Mouse (Mus musculus): ENCODE measurements around the gene 8030411F24Rik. TPM values are rescaled to one million over a fixed set of nuclear protein-coding genes. Genes with fewer than 3 reads are reported as not detected.
"Not testable (repeated sequence)": the region's sequence is repeated elsewhere in the genome, so short reads cannot be mapped to it uniquely, and the experiment has no call there.

Gene 8030411F24Rik
- not detected for total RNA-seq (2021)
- long read RNA-seq, experiment 1 = 0 reads
- long read RNA-seq, experiment 2 = 0 reads

DNA sequence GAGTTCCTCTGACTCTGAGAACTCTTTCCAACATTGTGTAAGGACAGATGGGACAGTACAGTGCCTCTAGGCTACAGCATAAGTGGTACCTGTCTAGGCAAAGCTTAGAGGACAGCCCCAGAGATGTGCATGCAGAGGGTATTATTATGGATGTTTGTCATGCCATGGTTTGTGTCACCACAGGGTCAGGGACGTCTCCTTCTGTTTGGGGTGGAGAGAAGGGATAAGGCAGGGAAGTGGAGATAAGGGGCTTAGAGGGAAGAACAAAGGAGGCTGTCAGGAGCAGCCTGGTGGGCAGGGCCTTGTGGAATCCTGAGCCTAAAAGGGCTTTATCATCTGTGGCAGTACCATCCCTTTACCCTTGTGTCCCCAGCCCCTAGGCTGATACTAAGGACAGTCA lies at the start of gene 8030411F24Rik:
TSS of gene 8030411F24Rik (plus strand) at position 301 of the 400 bp plus-strand sequence.
- no peak for DNase-seq (ENCODE audit: low spot score in 2 of 2)

- peak; percentile 77 to 89 for DNase-seq (ENCODE audit: low spot score in 2 of 2)
These were observed 49.3 kb upstream of the 8030411F24Rik start, which contains the start of gene Napb for GRCm38 (mm10) chr2:148732327-148733000. TSS of gene Napb (minus strand) at chr2:148732467.

GRCm38 (mm10) chr2:148743001-148743400 lies 38.8 kb upstream of the 8030411F24Rik start:
- DNase-seq (ENCODE audit: low spot score in 2 of 2) = no peak

- DNase-seq (ENCODE audit: low spot score in 2 of 2) = no peak
These were observed 37.9 kb upstream of the 8030411F24Rik start for GRCm38 (mm10) chr2:148743846-148744407.

DNA sequence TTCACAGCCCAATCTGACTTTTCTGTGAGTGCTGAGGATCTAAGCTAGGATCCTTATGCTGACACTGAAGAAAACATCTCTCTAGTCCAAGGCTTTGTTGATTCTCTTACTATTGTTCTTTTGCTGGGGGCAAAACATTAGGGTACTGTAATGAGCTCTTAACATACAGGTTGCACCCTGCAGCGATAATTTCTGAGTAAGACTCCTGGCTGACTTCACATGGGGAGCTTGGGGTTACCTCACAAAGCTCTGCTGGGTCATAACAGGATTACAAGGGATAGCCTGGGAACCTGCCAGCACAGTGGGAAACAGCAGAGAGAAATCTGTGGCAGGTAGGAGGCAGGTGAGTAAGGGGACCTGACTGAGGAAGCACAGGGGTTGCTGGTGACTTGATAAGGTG lies 31.8 kb upstream of the 8030411F24Rik start, which contains the start of gene Cstl1:
TSS of gene Cstl1 (plus strand) at position 301 of the 400 bp plus-strand sequence.
- DNase-seq (ENCODE audit: low spot score in 2 of 2) = no peak

DNA sequence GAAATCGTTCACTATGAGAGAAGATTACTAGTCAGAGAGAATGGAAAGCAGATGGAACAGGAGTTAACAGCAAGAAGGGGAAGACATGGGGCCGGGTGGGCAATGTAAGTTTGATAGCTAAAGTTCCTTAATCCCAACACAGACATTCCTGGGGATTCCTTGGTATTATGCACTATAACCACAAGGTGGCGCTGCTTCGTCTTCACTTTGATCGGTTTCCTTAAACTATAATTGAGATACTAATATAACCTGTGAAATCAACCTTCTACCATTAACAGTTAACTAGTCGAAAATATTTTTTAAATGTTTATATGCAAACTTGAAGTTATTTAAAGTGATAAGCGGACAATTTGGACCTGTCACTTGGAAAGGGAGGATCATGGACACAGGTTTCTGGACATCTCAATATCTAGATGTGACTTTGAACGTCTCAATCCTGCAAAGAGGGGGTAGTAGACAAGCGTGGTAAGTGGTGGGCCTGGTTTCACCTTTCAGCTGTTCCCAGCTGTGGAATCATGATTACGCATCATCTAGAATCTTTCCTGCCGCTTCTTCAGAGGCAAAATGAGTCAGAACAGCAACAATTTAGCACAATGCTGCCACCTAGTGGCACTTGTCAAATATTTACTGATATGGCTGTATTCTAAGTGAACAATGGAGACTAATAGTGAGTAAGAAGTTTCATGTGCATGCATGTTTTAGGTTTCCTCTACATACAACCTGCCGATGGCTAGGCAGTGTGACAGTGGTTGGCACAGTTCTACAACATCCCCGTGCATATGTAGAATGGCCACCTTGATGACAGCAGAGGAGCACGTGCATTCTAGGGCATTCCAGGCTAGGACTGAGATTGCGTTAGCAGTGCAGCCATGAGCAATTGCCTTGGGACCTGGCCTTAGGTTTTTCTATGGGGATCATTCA lies 29.7 kb upstream of the 8030411F24Rik start:
- peak in 1 of 2 experiments; percentile 42 for DNase-seq (ENCODE audit: low spot score in 2 of 2)

DNA sequence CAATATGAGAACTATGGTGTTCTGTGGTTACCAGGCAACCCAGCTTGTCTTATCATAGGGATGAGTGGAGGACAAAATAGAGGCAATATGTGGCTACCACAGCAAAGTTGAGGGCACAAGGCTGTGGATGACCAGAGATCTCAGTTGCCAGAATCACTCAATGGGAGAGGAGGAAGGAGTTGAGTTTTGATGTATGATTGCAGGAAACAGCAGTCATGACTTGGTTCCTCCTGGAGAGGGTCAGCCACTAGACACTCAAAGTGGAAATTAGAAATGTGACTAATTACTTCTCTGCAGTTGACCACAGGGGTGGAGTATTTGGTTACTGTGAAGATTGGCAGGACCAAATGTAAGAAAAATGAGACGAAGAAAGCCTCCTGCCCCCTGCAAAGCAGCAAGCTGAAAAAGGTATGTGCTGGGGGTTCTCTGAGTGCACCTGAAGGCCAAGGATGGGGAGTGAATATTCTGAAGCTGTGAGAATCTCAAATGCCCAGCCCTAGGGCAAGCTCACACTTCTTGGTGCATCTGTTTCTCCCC lies 27.4 kb upstream of the 8030411F24Rik start:
- no peak for DNase-seq (ENCODE audit: low spot score in 2 of 2)

GRCm38 (mm10) chr2:148763648-148764388 lies 18.0 kb upstream of the 8030411F24Rik start:
- DNase-seq (ENCODE audit: low spot score in 2 of 2) = no peak

DNA sequence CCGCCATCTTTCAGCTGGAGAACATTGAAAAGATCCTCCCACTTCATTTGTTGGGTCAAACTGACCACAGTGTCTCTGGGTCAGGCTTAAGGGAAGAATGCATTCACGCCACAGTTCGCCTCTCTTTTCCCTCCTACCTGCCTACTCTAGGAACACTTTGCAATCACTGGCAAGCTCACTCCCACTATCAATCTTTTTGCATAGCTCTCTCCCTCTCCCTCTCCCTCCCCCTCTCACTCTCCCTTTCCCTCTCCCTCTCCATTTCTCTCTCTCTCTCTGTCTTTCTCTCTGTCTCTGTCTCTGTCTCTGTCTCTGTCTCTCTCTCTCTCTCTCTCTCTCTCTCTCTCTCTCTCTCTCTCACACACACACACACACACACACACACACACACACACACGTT lies 10.4 kb upstream of the 8030411F24Rik start, which contains the start of gene Cst11:
TSS of gene Cst11 (minus strand) at position 101 of the 400 bp plus-strand sequence.
- DNase-seq (ENCODE audit: low spot score in 2 of 2) = not testable (repeated sequence)

- no peak for DNase-seq (ENCODE audit: low spot score in 2 of 2)
These were observed 7.3 kb downstream of the 8030411F24Rik start, which contains the start of gene Cst12 for GRCm38 (mm10) chr2:148789142-148789541. TSS of gene Cst12 (plus strand) at chr2:148789361.

DNA sequence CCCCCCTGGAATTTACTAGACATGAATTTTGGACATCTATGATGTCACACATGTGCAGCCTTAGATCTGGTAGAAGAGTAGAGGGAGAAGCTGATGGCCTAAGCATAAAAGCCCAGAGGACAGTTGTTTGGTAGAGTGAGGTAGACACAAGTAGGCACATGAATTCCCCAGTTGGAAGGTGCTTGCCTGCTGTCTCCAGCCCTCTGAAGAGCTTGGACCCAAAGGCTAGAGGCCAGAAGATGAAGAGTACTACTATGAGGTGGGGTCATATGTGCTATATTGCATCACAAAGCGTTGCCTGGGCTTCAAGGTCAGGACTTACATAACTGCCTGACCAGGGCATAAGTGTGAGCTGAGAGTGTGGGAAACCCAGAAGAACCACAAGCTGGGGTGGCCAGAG lies 16.7 kb downstream of the 8030411F24Rik start, which contains the start of gene Cst8:
TSS of gene Cst8 (plus strand) at position 301 of the 400 bp plus-strand sequence.
- no peak for DNase-seq (ENCODE audit: low spot score in 2 of 2)

GRCm38 (mm10) chr2:148801491-148801921 lies 19.7 kb downstream of the 8030411F24Rik start:
- no peak for DNase-seq (ENCODE audit: low spot score in 2 of 2)

DNA sequence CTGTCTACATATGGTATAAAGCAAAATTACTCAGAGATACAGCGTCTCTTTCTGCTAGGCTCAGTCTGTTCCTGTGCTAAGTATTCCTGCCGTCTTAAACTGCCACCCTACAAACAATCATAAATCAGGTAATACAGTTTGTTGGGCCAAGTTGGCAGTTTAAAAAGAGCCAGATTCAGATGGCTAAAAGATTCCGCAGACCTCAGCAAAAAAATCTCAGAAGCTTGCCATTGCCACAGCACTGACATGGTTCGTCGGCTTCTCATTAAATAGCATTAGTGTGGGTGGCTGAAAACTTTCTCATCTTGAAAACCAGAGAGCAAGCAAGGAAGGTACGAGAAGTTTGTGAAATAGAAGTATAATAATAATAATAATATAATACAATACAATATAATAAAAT lies 24.9 kb downstream of the 8030411F24Rik start:
- DNase-seq (ENCODE audit: low spot score in 2 of 2) = no peak

DNA sequence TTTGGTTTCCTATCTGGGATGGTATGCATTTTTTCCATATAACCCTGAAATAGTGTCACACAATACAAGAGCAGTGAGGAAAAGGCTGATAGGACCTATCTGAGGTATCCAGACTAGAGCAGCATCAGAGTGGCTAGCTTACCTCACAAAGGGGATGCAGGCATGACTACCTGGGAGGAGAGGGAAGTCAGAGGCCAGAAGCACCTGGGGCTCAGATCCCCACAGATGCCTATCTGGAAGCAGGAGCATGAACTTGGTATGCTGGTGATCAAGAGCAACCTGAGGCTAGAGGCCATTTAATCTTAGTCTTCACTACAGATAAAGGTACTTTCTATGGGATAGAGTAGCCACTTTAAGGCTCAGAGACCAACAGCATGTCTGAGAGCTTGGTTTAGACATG lies 38.1 kb downstream of the 8030411F24Rik start, which contains the start of gene Cst13:
TSS of gene Cst13 (plus strand) at position 173 of the 400 bp plus-strand sequence.
- no peak for DNase-seq (ENCODE audit: low spot score in 2 of 2)

- no peak for DNase-seq (ENCODE audit: low spot score in 2 of 2)
These were observed 44.2 kb downstream of the 8030411F24Rik start for GRCm38 (mm10) chr2:148825986-148826385.

- no peak for DNase-seq (ENCODE audit: low spot score in 2 of 2)
These were observed 53.1 kb downstream of the 8030411F24Rik start, which contains the start of gene Cst9 for GRCm38 (mm10) chr2:148834912-148835311. TSS of gene Cst9 (plus strand) at chr2:148835147.
